Mouse (Mus musculus): ENCODE measurements around the gene Ccser1.

DNA sequence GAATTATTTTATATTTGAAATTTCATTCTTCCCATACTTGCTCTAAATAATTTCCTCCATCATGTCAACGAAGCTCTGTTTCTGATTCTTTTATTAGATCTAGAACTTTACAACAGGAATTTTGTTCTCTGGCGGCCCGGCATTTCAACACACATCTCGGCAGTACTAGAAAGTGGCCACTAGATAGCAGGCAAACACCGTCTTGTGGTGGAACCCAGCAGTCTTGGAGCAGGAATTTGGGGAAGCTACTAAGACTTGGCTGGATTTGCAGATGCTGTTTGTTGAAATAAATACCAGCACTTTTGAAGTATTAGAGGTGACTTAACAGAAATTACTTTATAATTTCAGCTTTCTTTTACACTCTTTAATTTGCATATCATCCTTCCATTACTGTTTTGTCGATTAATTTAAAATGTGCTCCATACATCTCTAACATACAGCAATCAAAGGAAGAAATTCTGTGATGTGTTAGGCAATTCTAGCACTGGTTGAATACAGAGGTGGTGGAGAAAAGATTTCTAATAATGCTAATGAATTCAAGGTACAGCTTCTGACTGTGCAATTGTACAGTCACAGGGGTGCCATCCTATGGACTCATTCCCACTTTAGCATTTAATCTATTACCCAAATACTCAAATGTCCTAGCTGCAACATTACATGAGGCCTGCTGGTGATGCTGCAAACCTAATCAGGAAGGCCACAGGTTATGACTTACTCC is 135.9 kb downstream of the Ccser1 start:
- TF ChIP-seq CTCF (IDR thresholded peaks at IDR 0.05; ENCODE audit: borderline replicate concordance, extremely low read depth, insufficient read depth, insufficient read length) (peak; percentile 86; the same call in 1 of the 2 replicates), POLR2A (IDR thresholded peaks at IDR 0.05; ENCODE audit: borderline replicate concordance, extremely low read depth, insufficient read depth, insufficient read length, poor library complexity, severe bottlenecking) (no peak)

Measured in brain, embryonic 14.5 days (tissue).